Comparison of ENCODE assay signal across 12 mouse cellular contexts in genomic region chr16:21655291-21655690, GRCm38 (mm10). TPM values are rescaled to one million over a fixed set of nuclear protein-coding genes. Genes with fewer than 3 reads are reported as not detected.
DNase-seq lines count a peak whose midpoint lies in the region; ATAC-seq and TF ChIP-seq lines count a peak whose summit lies in the region.
"Had no signal": no experiment of that assay in that cellular context is flagged by ENCODE, and none has a peak within 500 bp of the region (broad histone marks: within the 10 kb centered on the region; RNA-seq: fewer than 3 reads in every experiment).

No protein-coding gene starts in this region.

- H3K4me1 ChIP-seq in forebrain, embryonic 10.5 days: peaks cover 26% of the 10 kb centered on the region
- 0 out of 2 replicates have a peak, but pooled peaks cover 4% of the 10 kb centered on the region for H3K4me1 ChIP-seq in forebrain, embryonic 11.5 days (replicated peaks; ENCODE audit: control insufficient read depth, insufficient read depth, low read length)
- peaks cover 12% of the 10 kb centered on the region; the same call in 1 of the 2 replicates for H3K4me1 ChIP-seq in hindbrain, postnatal 0 days (ENCODE audit: insufficient read depth, low read length)
- H3K4me1 ChIP-seq: liver, embryonic 12.5 days had no signal

- no peak overlapping the region for H3K9ac ChIP-seq in forebrain, embryonic 11.5 days (ENCODE audit: low read length)
- no peak overlapping the region; the same call in 1 of the 2 replicates for H3K9ac ChIP-seq in hindbrain, postnatal 0 days (replicated peaks; ENCODE audit: low read length)
- H3K9ac ChIP-seq: liver, embryonic 12.5 days had no signal

- WGBS in forebrain, embryonic 10.5 days: 45% methylated on average over 6 of the region's 6 CpGs
- 37% methylated on average over 6 of the region's 6 CpGs for WGBS in forebrain, embryonic 11.5 days
- WGBS in hindbrain, postnatal 0 days: 24% methylated on average over 6 of the region's 6 CpGs

- no peaks in the 10 kb centered on the region for H3K27me3 ChIP-seq in forebrain, embryonic 10.5 days (ENCODE audit: poor library complexity, severe bottlenecking)
- H3K27me3 ChIP-seq in forebrain, embryonic 11.5 days (ENCODE audit: control insufficient read depth, insufficient read depth, low read length): no peaks in the 10 kb centered on the region
- H3K27me3 ChIP-seq in hindbrain, postnatal 0 days (ENCODE audit: insufficient read depth, low read length): no peaks in the 10 kb centered on the region
- H3K27me3 ChIP-seq: liver, embryonic 12.5 days had no signal

- H3K9me3 ChIP-seq in forebrain, embryonic 10.5 days: peaks cover 5% of the 10 kb centered on the region; the same call in 1 of the 2 replicates
- H3K9me3 ChIP-seq in forebrain, embryonic 11.5 days (ENCODE audit: control insufficient read depth, low read length): no peaks in the 10 kb centered on the region; the same call in 1 of the 2 replicates
- H3K9me3 ChIP-seq in hindbrain, postnatal 0 days (ENCODE audit: low read length): no peaks in the 10 kb centered on the region
- H3K9me3 ChIP-seq: liver, embryonic 12.5 days had no signal

- DNase-seq in forebrain, embryonic 10.5 days (ENCODE audit: extremely low spot score, low spot score): no peak
- no peak for DNase-seq in forebrain, embryonic 11.5 days (ENCODE audit: low spot score)
- peak; percentile 65 for DNase-seq in brain, embryonic 14.5 days (ENCODE audit: low read depth)
- DNase-seq in hindbrain, postnatal 0 days (ENCODE audit: low spot score): peak; percentile 44
- peak; percentile 33 for DNase-seq in lung, postnatal 14 days
- no peak for DNase-seq in cerebellum, adult 9-10 months
- no peak for DNase-seq in cerebellum, adult 9-11 months
- DNase-seq: cerebellum, adult 2 months had no signal

- TF ChIP-seq POLR2A in brain, embryonic 14.5 days (IDR thresholded peaks at IDR 0.05; ENCODE audit: borderline replicate concordance, extremely low read depth, insufficient read depth, insufficient read length, poor library complexity, severe bottlenecking): no peak

- H3K4me3 ChIP-seq in forebrain, embryonic 10.5 days: no peak overlapping the region
- no peak overlapping the region for H3K4me3 ChIP-seq in forebrain, embryonic 11.5 days (ENCODE audit: low read depth, low read length)
- no peak overlapping the region for H3K4me3 ChIP-seq in hindbrain, postnatal 0 days (ENCODE audit: low read length)
- H3K4me3 ChIP-seq: erythroblast, embryonic 14.5 days; liver, embryonic 12.5 days; myocyte had no signal

- H3K36me3 ChIP-seq in forebrain, embryonic 10.5 days (replicated peaks): peaks cover 42% of the 10 kb centered on the region
- no peaks in the 10 kb centered on the region for H3K36me3 ChIP-seq in forebrain, embryonic 11.5 days (ENCODE audit: control insufficient read depth, insufficient read depth, low read length)
- H3K36me3 ChIP-seq in hindbrain, postnatal 0 days (ENCODE audit: insufficient read depth, low read length): peaks cover 14% of the 10 kb centered on the region; the same call in 1 of the 2 replicates
- H3K36me3 ChIP-seq: liver, embryonic 12.5 days had no signal

- no peak for TF ChIP-seq CTCF in brain, embryonic 14.5 days (IDR thresholded peaks at IDR 0.05; ENCODE audit: borderline replicate concordance, extremely low read depth, insufficient read depth, insufficient read length)
- no peak for TF ChIP-seq CTCF in hindbrain, postnatal 0 days (IDR thresholded peaks at IDR 0.05; ENCODE audit: low read depth)

- peak overlapping the region; percentile 60; the same call in 1 of the 2 replicates for H3K27ac ChIP-seq in forebrain, embryonic 10.5 days
- H3K27ac ChIP-seq in forebrain, embryonic 11.5 days (ENCODE audit: low read depth, low read length): no peak overlapping the region
- H3K27ac ChIP-seq in hindbrain, postnatal 0 days: peak overlapping the region; percentile 71
- H3K27ac ChIP-seq: liver, embryonic 12.5 days had no signal

- ATAC-seq in forebrain, embryonic 11.5 days (replicated peaks; ENCODE audit: low FRiP score): no peak
- 0 out of 2 replicates have a peak, but pooled peaks have one; percentile 18 for ATAC-seq in hindbrain, postnatal 0 days
- ATAC-seq in granulocyte monocyte progenitor cell, adult 5-6 weeks (replicated peaks; ENCODE audit: poor library complexity, severe bottlenecking): no peak
- ATAC-seq: liver, embryonic 12.5 days had no signal

- H3K4me2 ChIP-seq in forebrain, embryonic 11.5 days (ENCODE audit: low read depth, low read length, severe bottlenecking): no peak overlapping the region
- H3K4me2 ChIP-seq in hindbrain, postnatal 0 days (ENCODE audit: low read depth, low read length): no peak overlapping the region
- H3K4me2 ChIP-seq: liver, embryonic 12.5 days had no signal

RNA-seq across cellular contexts. Expression of gene 2510009E07Rik, which starts 39.2 kb away (rescaled TPM):
- 29.2 and 31.9 TPM in 2 replicates for polyA plus RNA-seq in forebrain, embryonic 10.5 days (2016; fragmentation: Nextera tagmentation; extraction: Ambion mirVana)
- 43.5 and 45.6 TPM in 2 replicates for polyA plus RNA-seq in forebrain, embryonic 11.5 days (2014; fragmentation: Nextera tagmentation; extraction: Ambion mirVana)
- polyA plus RNA-seq in brain, embryonic 14.5 days (2012; rRNA removed): 36.0 and 57.0 TPM in 2 replicates
- total RNA-seq in hindbrain, postnatal 0 days (2014; rRNA removed): 52.9 and 54.4 TPM in 2 replicates
- polyA plus RNA-seq in hindbrain, postnatal 0 days (2015; fragmentation: Nextera tagmentation; extraction: Ambion mirVana): 46.7 and 46.8 TPM in 2 replicates
- total RNA-seq in granulocyte monocyte progenitor cell, adult 5-6 weeks (2014; fragmentation: Nextera tagmentation): 0.51 and 1.5 TPM in 2 replicates
- 0.13 and 0.52 TPM in 2 replicates for total RNA-seq in granulocyte monocyte progenitor cell, adult 5-6 weeks (2017)
- polyA plus RNA-seq: erythroblast, embryonic 14.5 days had no signal

Comparison
In these comparisons a context has a peak if more than half of its experiments do, and no peak if none do; other contexts are left out.
1. DNase-seq: peak in brain, embryonic 14.5 days (single experiment), hindbrain, postnatal 0 days (single experiment) and lung, postnatal 14 days (single experiment); none in forebrain, embryonic 10.5 days (single experiment), forebrain, embryonic 11.5 days (single experiment), cerebellum, adult 9-10 months (single experiment) and cerebellum, adult 9-11 months (single experiment).